Mouse (Mus musculus) neural tube, embryonic 15.5 days (tissue): ENCODE data around the gene Lbh. TPM values are rescaled to one million over a fixed set of nuclear protein-coding genes. Genes with fewer than 3 reads are reported as not detected.

ENCODE experiments used
- ATAC-seq: fragments of 200-750 bp; cut with Nextera tagmentation; 2 replicates; pipeline ENCODE4 v1.8.0; 2017; ENCODE audit warnings: mild to moderate bottlenecking, moderate TSS enrichment, moderate library complexity; ENCODE audit not compliant: low FRiP score
- H3K27ac ChIP-seq: fragments of 300-500 bp; sonication (generic); replicated peaks from 2 replicates; pipeline ENCODE4 v1.5.1; 2015; ENCODE audit warnings: mild to moderate bottlenecking, inconsistent platforms
- H3K27me3 ChIP-seq: fragments of 300-500 bp; sonication (generic); replicated peaks from 2 replicates; pipeline ENCODE4 v1.6.1; 2015; ENCODE audit warnings: inconsistent platforms
- H3K36me3 ChIP-seq: fragments of 300-500 bp; sonication (generic); 2 replicates; pipeline ENCODE4 v1.6.1; 2015; ENCODE audit warnings: inconsistent platforms
- H3K4me1 ChIP-seq: fragments of 300-500 bp; sonication (generic); 2 replicates; pipeline ENCODE4 v1.6.1; 2015; ENCODE audit warnings: inconsistent platforms
- H3K4me2 ChIP-seq: fragments of 300-500 bp; sonication (generic); 2 replicates; pipeline ENCODE4 v1.6.1; 2015; ENCODE audit warnings: inconsistent platforms, mild to moderate bottlenecking, moderate library complexity
- H3K4me3 ChIP-seq: fragments of 300-500 bp; sonication (generic); replicated peaks from 2 replicates; pipeline ENCODE4 v1.5.1; 2015; ENCODE audit warnings: mild to moderate bottlenecking, inconsistent platforms
- H3K9ac ChIP-seq: fragments of 300-500 bp; sonication (generic); replicated peaks from 2 replicates; pipeline ENCODE4 v1.6.1; 2015; ENCODE audit warnings: mild to moderate bottlenecking, inconsistent platforms
- H3K9me3 ChIP-seq: fragments of 300-500 bp; sonication (generic); replicated peaks from 2 replicates; pipeline ENCODE4 v1.6.1; 2016; ENCODE audit warnings: inconsistent platforms
- WGBS: fragments of 180-500 bp; shearing (Covaris S2); methylation state at CpG from one replicate; pipeline ENCODE4 v1.1.7; 2015; ENCODE audit warnings: mixed read lengths; 5-methylcytosine and 5-hydroxymethylcytosine counted together
- polyA plus RNA-seq: library from polyadenylated mRNA; unstranded; fragments of >200 nt; fragmentation: Nextera tagmentation; extraction: Ambion mirVana; gene quantifications from 2 replicates; pipeline ENCODE4 v1.2.1, GENCODE M21; 2015

Lbh gene
- polyA plus RNA-seq, 1 experiment from 2014 or later: 4.9 TPM

DNA sequence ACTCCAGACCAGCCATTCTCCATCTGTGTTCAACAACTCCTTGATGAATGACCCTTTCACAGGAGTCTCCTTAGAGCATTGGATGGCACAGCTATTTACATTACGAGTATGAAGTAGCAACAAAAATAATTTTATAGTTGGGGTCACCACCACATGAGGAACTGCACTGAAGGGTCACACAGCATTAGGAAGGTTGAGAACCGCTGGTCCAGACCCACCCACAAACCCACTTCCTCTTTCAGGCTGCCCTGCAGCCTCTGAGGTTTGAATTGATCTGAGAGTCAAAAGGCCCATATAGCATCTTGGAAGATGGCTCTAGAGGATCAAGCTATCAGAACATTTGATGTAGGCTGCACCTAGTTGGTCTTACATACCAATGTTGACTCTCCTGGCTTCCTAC lies 42.8 kb downstream of the Lbh start:
- no peak overlapping the region for H3K4me2 ChIP-seq
- WGBS: 86% methylated on average over 2 of the region's 2 CpGs
- no peaks in the 10 kb centered on the region for H3K36me3 ChIP-seq
- no peaks in the 10 kb centered on the region for H3K9me3 ChIP-seq
- ATAC-seq: no peak
- no peak overlapping the region for H3K9ac ChIP-seq
- no peak overlapping the region for H3K4me3 ChIP-seq
- H3K27ac ChIP-seq: no peak overlapping the region
- H3K27me3 ChIP-seq: no peaks in the 10 kb centered on the region
- no peaks in the 10 kb centered on the region for H3K4me1 ChIP-seq

DNA sequence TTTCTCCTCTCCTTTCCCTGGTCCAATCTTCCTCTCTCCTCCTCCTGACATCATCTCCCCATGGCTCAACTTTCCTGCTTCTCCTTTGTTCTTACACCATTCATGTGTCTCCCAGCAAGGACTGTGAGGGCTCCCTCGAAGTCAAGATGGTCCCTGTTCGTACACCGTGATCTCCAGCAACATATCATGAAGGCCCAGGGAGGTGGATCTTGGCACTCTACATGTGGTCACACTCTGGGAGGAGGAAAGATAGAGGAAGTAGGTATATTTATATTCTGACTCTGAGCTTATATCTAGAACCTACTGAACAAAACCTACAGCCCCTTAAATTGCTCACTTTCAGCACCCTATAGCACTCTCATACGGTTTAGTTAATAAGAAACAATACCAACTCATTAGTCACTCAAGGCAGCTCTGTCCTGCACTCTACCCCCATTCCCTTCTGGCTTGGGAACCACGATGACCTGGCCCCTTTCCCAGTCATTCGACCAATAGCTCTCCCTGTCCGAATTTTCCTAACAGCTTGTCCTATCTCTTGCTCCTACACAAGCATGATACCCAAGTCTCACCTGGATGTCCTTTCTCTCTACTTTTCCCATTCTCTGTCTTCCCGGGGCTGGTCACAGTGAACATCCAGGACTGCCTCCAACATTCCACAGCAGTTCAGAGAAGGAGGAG lies 44.0 kb downstream of the Lbh start:
- H3K27ac ChIP-seq: no peak overlapping the region
- H3K4me3 ChIP-seq: no peak overlapping the region
- no peaks in the 10 kb centered on the region for H3K9me3 ChIP-seq
- no peaks in the 10 kb centered on the region for H3K36me3 ChIP-seq
- H3K4me1 ChIP-seq: 0 out of 2 replicates have a peak, but pooled peaks cover 5% of the 10 kb centered on the region
- no peak overlapping the region for H3K9ac ChIP-seq
- H3K27me3 ChIP-seq: no peaks in the 10 kb centered on the region
- no peak for ATAC-seq
- 84% methylated on average over 8 of the region's 8 CpGs for WGBS
- no peak overlapping the region for H3K4me2 ChIP-seq

DNA sequence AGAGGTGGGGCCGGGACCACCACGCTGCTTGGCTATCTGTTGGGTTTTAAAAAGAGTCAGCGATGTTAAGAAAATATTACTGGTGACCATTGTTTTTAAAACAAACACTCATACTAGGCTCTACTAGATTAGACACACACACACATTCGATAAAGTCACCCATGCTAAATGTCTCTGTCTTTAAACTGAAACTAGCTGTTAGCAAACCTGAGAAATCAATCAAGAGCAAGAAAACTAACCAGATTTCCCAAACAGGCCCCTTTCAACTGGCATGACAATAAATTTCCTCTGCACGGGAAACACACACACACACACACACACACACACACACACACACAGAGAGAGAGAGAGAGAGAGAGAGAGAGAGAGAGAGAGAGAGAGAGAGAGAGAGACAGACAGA lies 47.6 kb downstream of the Lbh start:
- H3K4me2 ChIP-seq: no peak overlapping the region
- no peaks in the 10 kb centered on the region for H3K9me3 ChIP-seq
- no peak overlapping the region for H3K27ac ChIP-seq
- H3K4me1 ChIP-seq: peaks cover 9% of the 10 kb centered on the region; the same call in 1 of the 2 replicates
- no peaks in the 10 kb centered on the region for H3K36me3 ChIP-seq
- H3K27me3 ChIP-seq: no peaks in the 10 kb centered on the region
- ATAC-seq: no peak
- H3K4me3 ChIP-seq: no peak overlapping the region
- no peak overlapping the region for H3K9ac ChIP-seq
- 70% methylated on average over 5 of the region's 5 CpGs for WGBS

DNA sequence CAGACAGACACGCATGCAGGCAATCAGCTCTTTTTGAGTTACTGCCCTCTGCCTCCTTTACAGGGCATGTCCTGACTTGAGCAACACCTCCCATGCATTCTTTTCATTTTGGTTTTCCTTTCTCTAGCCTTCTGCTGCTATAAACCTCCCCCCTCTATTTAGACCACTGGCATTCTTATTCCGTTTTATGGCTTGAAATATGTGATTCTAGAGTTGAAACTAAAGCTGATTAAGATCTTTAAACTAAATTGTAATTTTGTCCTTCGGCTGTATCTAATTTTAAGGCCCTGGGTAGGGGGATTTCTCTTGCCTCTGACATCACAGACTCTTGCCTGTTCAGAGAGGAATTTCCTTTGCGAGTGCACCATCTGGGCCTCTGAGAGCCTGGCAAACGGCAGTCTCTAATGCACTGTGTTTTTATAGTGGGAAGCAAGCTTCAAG lies 48.0 kb downstream of the Lbh start:
- Histone ChIP-seq H3K9ac (no peak overlapping the region), H3K27ac (no peak overlapping the region), H3K4me1 (peaks cover 9% of the 10 kb centered on the region; the same call in 1 of the 2 replicates), H3K27me3 (no peaks in the 10 kb centered on the region), H3K4me3 (no peak overlapping the region), H3K36me3 (no peaks in the 10 kb centered on the region), H3K4me2 (no peak overlapping the region), H3K9me3 (no peaks in the 10 kb centered on the region)
- ATAC-seq: no peak
- WGBS: 38% methylated on average over 5 of the region's 5 CpGs

DNA sequence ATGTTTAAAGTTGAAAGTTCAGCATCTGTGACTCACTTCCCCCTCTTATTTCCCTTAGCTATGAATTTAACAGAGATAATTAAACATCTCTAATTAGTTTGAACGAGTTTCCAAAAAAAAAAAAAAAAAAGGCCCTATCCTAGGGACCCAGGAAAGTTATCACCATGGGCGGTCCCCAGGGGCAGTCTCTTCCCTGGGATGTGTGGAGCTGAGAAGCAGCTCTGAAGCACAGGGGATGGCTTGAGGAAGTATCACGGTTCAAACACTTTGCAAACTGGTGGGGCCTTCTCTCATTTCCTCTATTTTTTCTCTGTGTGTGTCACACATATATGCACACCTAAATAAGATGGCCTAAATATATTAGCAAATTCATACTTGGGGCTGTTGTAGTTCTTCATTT lies 48.8 kb downstream of the Lbh start:
- H3K27ac ChIP-seq: no peak overlapping the region
- H3K9ac ChIP-seq: no peak overlapping the region
- H3K4me1 ChIP-seq: peaks cover 9% of the 10 kb centered on the region; the same call in 1 of the 2 replicates
- H3K4me3 ChIP-seq: no peak overlapping the region
- no peak overlapping the region for H3K4me2 ChIP-seq
- no peak for ATAC-seq
- WGBS: 39% methylated on average over 3 of the region's 3 CpGs
- H3K27me3 ChIP-seq: no peaks in the 10 kb centered on the region
- no peaks in the 10 kb centered on the region for H3K9me3 ChIP-seq
- H3K36me3 ChIP-seq: no peaks in the 10 kb centered on the region

DNA sequence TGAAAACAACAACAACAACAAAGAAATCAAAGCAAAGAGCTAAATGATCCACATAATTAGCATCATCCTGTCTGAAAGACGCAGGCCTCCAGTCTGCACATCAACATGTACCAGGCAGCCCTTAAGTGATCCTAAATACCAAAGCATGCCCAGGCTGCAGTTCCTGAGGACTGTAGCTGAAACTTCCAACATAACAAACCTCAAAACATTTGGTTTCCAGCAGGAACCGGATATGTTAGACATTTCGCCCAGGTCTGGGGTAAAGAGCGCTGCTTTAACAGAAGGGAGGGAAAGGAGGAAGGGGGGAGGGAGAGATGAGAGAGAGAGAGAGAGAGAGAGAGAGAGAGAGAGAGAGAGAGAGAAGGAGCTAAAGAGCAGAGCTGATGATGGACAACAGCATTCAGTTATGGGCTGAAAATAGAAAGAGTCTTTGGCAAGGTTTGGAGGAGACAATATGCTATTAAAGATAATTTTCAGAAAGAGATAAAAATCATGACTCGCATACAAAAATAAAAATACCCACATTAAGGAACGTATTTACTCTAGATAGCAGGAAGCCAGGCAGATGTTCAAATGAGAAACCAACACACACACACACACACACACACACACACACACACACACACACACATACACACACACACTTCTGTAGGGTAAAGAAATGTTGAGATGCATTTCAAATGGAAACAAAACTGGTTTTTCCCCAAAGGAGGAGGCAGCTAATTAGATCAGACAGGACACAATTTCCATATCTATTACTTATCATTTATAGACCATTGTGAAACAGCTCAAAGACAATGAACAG lies 49.5 kb downstream of the Lbh start:
- Histone ChIP-seq H3K27ac (no peak overlapping the region), H3K4me1 (peaks cover 9% of the 10 kb centered on the region; the same call in 1 of the 2 replicates), H3K4me2 (no peak overlapping the region), H3K4me3 (no peak overlapping the region), H3K36me3 (no peaks in the 10 kb centered on the region), H3K9ac (no peak overlapping the region), H3K27me3 (no peaks in the 10 kb centered on the region), H3K9me3 (no peaks in the 10 kb centered on the region)
- WGBS: 71% methylated on average over 6 of the region's 6 CpGs
- ATAC-seq: no peak

DNA sequence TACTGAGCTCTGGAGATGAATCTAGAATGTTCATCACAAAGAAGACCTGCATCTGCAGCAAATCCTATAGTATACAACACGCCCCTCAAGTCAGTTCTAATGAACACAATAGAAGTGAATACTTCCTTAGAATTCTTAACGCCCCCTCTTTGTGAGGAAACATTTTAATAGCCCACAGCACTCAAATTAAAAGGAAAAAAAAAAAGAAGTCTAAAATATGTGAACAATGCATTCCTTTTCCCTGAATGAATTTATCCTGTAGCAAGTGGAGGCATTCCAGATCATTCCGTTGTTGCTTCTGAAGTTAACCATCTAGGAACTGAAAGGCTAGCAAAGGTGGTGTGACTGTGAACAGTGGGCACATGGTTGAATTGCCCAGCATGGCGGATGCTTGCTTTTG lies 50.6 kb downstream of the Lbh start:
- Histone ChIP-seq H3K9ac (no peak overlapping the region), H3K4me3 (no peak overlapping the region), H3K27me3 (no peaks in the 10 kb centered on the region), H3K4me1 (peaks cover 9% of the 10 kb centered on the region; the same call in 1 of the 2 replicates), H3K4me2 (no peak overlapping the region), H3K36me3 (no peaks in the 10 kb centered on the region), H3K27ac (no peak overlapping the region), H3K9me3 (no peaks in the 10 kb centered on the region)
- ATAC-seq: no peak
- WGBS: 57% methylated on average over 4 of the region's 4 CpGs

DNA sequence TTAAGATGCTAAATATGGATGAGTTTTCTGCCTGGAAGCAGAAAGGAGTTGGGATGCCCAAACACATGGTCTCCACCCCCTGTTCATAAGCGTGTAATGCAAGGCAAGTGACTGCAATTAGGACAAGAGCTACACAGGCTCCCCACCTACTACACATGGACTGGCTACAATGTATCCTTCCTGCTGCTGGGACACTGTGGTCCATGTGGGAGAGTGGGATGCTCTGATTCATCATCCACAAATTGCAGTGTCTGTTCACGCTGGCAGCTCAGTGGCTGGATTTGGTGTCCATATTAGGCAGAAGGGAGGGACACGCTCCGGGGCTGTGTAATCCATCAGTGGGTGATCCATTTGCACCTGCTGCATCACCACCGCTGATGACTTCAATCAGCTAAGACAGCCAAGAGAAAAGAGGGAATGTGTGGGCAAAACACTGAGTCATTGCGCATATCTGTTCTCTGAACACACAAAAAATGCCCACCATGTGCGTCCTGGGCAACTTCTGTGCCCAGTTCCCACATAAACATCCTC lies 52.6 kb downstream of the Lbh start:
- no peak overlapping the region for H3K4me3 ChIP-seq
- H3K36me3 ChIP-seq: no peaks in the 10 kb centered on the region
- no peak for ATAC-seq
- no peak overlapping the region for H3K9ac ChIP-seq
- H3K27ac ChIP-seq: no peak overlapping the region
- H3K9me3 ChIP-seq: no peaks in the 10 kb centered on the region
- no peak overlapping the region for H3K4me2 ChIP-seq
- H3K27me3 ChIP-seq: no peaks in the 10 kb centered on the region
- H3K4me1 ChIP-seq: peaks cover 9% of the 10 kb centered on the region; the same call in 1 of the 2 replicates
- WGBS: 83% methylated on average over 7 of the region's 7 CpGs

DNA sequence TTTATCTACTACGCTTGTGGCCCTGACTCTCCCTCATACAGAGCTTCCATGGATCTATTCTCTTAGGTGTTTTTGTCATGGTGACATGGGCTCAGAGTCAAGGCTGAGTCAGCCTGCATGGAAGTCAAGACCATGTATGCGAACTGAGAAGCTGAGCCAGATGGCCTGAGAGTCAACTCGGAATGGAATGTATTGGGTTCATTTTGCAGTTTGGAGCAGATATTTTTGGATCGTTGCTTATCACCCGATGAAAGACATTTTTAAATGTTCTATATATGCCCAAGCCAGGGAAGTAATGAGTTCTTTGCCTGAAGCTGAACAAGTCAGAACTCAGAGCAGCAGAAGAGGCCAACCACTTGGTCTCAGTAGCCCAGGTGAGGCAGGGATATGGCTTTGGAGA lies 54.9 kb downstream of the Lbh start:
- H3K36me3 ChIP-seq: no peaks in the 10 kb centered on the region
- no peak overlapping the region for H3K4me2 ChIP-seq
- H3K9ac ChIP-seq: no peak overlapping the region
- H3K27me3 ChIP-seq: no peaks in the 10 kb centered on the region
- no peak overlapping the region for H3K4me3 ChIP-seq
- no peak for ATAC-seq
- H3K27ac ChIP-seq: no peak overlapping the region
- peaks cover 2% of the 10 kb centered on the region; the same call in 1 of the 2 replicates for H3K4me1 ChIP-seq
- no peaks in the 10 kb centered on the region for H3K9me3 ChIP-seq
- 96% methylated on average over 5 of the region's 5 CpGs for WGBS

DNA sequence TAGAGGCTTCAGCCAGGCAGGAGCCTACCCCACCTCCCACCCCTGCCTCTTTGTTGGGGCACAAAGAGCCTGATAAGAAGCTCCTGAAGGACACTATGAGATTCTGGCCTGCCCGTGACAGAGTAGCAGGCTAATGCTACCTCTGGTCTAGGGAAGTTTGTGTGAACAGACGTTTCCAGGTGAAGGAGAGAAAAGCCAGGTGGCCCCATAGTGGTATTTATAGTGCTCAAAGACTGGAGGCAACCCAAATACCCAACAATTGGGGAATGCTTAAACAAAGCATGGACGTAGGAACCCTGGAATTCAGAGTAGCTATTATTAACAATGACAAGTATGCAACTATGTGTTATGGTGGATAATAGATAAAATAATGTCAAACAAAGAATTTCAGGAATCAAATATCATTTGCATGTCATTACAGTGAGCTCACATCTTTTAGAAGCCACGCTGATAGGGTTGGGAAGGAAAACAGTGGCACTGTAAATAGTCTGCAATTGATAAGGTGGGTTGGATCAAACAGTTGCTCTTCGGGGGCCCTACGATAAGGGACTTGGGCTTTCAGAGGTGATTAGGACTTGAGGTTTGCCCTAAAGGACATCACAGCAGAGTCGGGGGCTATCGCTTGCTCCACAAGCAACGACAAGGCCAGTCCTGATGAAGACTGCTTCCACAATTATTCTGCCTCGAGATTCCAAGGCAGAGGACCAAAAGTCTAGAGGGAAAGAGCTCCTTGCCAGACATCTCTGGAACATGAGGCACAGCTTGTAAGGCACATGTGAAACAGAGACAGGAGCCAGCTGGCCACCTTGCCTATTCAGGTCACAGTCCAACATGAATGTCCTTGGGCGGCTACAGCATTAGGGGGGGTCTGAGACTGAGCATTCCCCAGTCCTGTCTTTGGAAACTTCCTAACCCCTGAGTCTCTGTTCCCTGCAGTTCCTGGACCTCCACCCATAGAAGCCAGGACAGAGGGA lies 58.4 kb downstream of the Lbh start:
- Histone ChIP-seq H3K4me3 (no peak overlapping the region), H3K4me1 (no peaks in the 10 kb centered on the region), H3K4me2 (no peak overlapping the region), H3K9ac (no peak overlapping the region), H3K9me3 (no peaks in the 10 kb centered on the region), H3K27me3 (no peaks in the 10 kb centered on the region), H3K36me3 (no peaks in the 10 kb centered on the region), H3K27ac (no peak overlapping the region)
- 85% methylated on average over 11 of the region's 11 CpGs for WGBS
- no peak for ATAC-seq

DNA sequence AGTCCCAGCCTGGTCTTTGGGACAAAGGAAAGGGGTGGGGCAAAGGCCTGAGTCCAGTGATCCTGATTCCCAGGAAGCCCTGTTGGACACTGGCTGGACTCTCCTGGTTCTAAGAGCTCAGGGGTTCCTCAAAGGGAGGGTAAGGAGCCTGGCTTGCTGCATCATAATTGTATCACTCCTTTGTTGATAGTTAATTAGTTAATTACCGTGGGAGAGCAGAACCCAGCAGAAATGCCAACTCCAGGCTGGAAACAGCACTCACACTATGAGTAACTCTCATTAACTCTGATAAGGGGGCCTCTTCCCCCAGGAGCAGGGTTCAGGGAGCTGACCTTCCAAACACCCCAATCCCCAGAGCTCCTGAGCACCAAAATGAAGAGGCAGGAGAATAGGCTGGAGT lies 59.5 kb downstream of the Lbh start:
- no peak for ATAC-seq
- Histone ChIP-seq H3K9me3 (no peaks in the 10 kb centered on the region), H3K4me1 (no peaks in the 10 kb centered on the region), H3K36me3 (no peaks in the 10 kb centered on the region), H3K4me2 (no peak overlapping the region), H3K9ac (no peak overlapping the region), H3K4me3 (no peak overlapping the region), H3K27me3 (no peaks in the 10 kb centered on the region), H3K27ac (no peak overlapping the region)
- 64% methylated on average over 1 of the region's 1 CpGs for WGBS
